Mouse (Mus musculus) intestine, embryonic 14.5 days (tissue): ENCODE measurements around the gene Qsox2. TPM values are rescaled to one million over a fixed set of nuclear protein-coding genes. Genes with fewer than 3 reads are reported as not detected.

Experiments used
- ATAC-seq: fragments of 200-750 bp; cut with Nextera tagmentation; replicated peaks from 2 replicates; pipeline ENCODE4 v1.8.0; 2017; ENCODE audit warnings: low read depth, moderate number of reproducible peaks, moderate TSS enrichment, moderate library complexity; ENCODE audit not compliant: low FRiP score, low TSS enrichment
- DNase-seq: peaks from one replicate; pipeline ENCODE4 v3.0.0-alpha.2; 2018; ENCODE audit warnings: low spot score
- H3K27ac ChIP-seq: fragments of 300-500 bp; sonication (generic); 2 replicates; pipeline ENCODE4 v1.5.1; 2014; ENCODE audit warnings: low read depth, mild to moderate bottlenecking, control low read depth
- H3K27me3 ChIP-seq: fragments of 300-500 bp; sonication (generic); replicated peaks from 2 replicates; pipeline ENCODE4 v1.6.1; 2014; ENCODE audit warnings: low read length, control low read depth; ENCODE audit not compliant: control insufficient read depth, insufficient read depth
- H3K36me3 ChIP-seq: fragments of 300-500 bp; sonication (generic); 2 replicates; pipeline ENCODE4 v1.6.1; 2014; ENCODE audit warnings: low read length, control low read depth; ENCODE audit not compliant: control insufficient read depth, insufficient read depth
- H3K4me1 ChIP-seq: fragments of 300-500 bp; sonication (generic); replicated peaks from 2 replicates; pipeline ENCODE4 v1.6.1; 2014; ENCODE audit warnings: low read length, control low read depth, mixed read lengths; ENCODE audit not compliant: control insufficient read depth, insufficient read depth
- H3K4me2 ChIP-seq: fragments of 300-500 bp; sonication (generic); 2 replicates; pipeline ENCODE4 v1.6.1; 2014; ENCODE audit warnings: low read length
- H3K4me3 ChIP-seq: fragments of 300-500 bp; sonication (generic); 2 replicates; pipeline ENCODE4 v1.5.1; 2014; ENCODE audit warnings: low read depth, low read length, control low read depth, mixed read lengths
- H3K9ac ChIP-seq: fragments of 300-500 bp; sonication (generic); 2 replicates; pipeline ENCODE4 v1.6.1; 2014; ENCODE audit warnings: mild to moderate bottlenecking, low read length
- H3K9me3 ChIP-seq: fragments of 300-500 bp; sonication (generic); 2 replicates; pipeline ENCODE4 v1.6.1; 2016; ENCODE audit warnings: low read length, control low read depth; ENCODE audit not compliant: control insufficient read depth
- WGBS: fragments of 180-500 bp; shearing (Covaris S2); extraction: QIAGEN DNeasy Blood & Tissue Kit; methylation state at CpG from one replicate; pipeline ENCODE4 v1.1.7; 2014; 5-methylcytosine and 5-hydroxymethylcytosine counted together
- polyA plus RNA-seq: library from polyadenylated mRNA; unstranded; fragments of >200 nt; fragmentation: Nextera tagmentation; extraction: Ambion mirVana; gene quantifications from 2 replicates; pipeline ENCODE4 v1.2.1, GENCODE M21; 2014

Qsox2 gene
- 23.4 and 24.6 TPM in 2 replicates for polyA plus RNA-seq

DNA sequence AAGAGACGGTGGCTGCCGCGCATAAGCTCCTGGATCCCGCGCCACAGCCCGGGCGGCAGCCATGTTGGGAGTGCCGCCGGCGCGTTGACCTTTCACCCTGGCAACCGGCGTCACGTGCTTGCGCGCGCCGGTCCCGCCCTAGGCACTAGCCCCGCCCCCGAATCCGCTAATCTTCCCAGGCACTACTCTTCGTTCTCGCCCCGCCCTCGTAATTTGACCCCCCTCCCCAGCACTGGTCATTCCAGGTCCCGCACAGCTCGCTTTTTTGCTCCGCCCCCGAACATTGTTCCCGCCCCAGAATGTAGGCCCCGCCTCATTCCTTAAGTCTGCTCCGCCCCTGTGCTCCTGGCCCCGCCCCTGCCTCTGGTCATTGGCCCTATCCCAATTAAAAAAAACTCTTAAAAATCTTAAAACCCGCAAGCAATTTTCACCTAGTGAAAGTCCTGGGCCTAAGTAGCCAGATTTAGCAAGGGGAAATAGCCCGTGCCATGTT is at the start of gene Qsox2:
Qsox2 (minus strand) TSS at position 236 of the 493 bp plus-strand sequence.
- H3K27me3 ChIP-seq: no peaks in the 10 kb centered on the region
- no peaks in the 10 kb centered on the region for H3K36me3 ChIP-seq
- peak within 1 kb of the TSS; percentile 81 for H3K4me2 ChIP-seq
- peak within 1 kb of the TSS; percentile 63 for H3K4me3 ChIP-seq
- no peaks in the 10 kb centered on the region for H3K9me3 ChIP-seq
- WGBS: under 1% methylated on average over 32 of the region's 36 CpGs
- peak within 1 kb of the TSS; percentile 47; the same call in 1 of the 2 replicates for H3K27ac ChIP-seq
- peak within 1 kb of the TSS; percentile 58 for H3K9ac ChIP-seq
- peaks cover 23% of the 10 kb centered on the region for H3K4me1 ChIP-seq
- DNase-seq (peak; percentile 98), ATAC-seq (peak; percentile 84)

- no peak overlapping the region for H3K9ac ChIP-seq
- ATAC-seq: no peak
- H3K9me3 ChIP-seq: no peaks in the 10 kb centered on the region
- no peaks in the 10 kb centered on the region for H3K27me3 ChIP-seq
- no peak overlapping the region for H3K4me3 ChIP-seq
- no peaks in the 10 kb centered on the region for H3K36me3 ChIP-seq
- DNase-seq: no peak
- no peak overlapping the region for H3K4me2 ChIP-seq
- H3K4me1 ChIP-seq: no peaks in the 10 kb centered on the region
- no peak overlapping the region for H3K27ac ChIP-seq
- 47% methylated on average over 7 of the region's 7 CpGs for WGBS
Measured at GRCm38 (mm10) chr2:26286391-26286790, 49.1 kb upstream of the Qsox2 start.

DNA sequence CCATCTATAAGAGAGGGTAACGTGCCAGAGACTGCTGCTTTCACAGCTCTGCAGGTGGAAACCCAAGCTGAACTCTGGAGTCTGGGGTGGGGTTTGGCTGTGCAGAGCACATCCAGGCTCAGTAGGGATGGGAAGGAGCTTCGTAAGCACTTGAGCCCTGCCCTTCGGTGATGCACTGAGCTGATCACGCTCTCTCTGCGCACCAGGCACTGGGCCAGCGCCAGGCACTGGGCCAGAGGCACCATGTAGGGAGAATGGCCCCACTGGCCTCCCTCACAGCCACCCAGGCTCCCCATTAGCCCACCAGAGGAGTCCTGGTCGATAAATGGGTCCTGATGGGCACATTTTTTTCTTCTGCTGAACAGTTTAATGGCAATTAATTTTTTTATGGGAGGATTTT is 48.5 kb upstream of the Qsox2 start:
- no peaks in the 10 kb centered on the region for H3K4me1 ChIP-seq
- no peak overlapping the region for H3K4me3 ChIP-seq
- H3K36me3 ChIP-seq: no peaks in the 10 kb centered on the region
- no peak overlapping the region for H3K4me2 ChIP-seq
- no peaks in the 10 kb centered on the region for H3K9me3 ChIP-seq
- H3K27ac ChIP-seq: no peak overlapping the region
- no peaks in the 10 kb centered on the region for H3K27me3 ChIP-seq
- 55% methylated on average over 7 of the region's 7 CpGs for WGBS
- DNase-seq: no peak
- ATAC-seq: no peak
- no peak overlapping the region for H3K9ac ChIP-seq

- Histone ChIP-seq H3K27me3 (no peaks in the 10 kb centered on the region), H3K4me3 (no peak overlapping the region), H3K36me3 (no peaks in the 10 kb centered on the region), H3K9ac (no peak overlapping the region), H3K9me3 (no peaks in the 10 kb centered on the region), H3K27ac (no peak overlapping the region), H3K4me2 (no peak overlapping the region), H3K4me1 (no peaks in the 10 kb centered on the region)
- 82% methylated on average over 11 of the region's 11 CpGs for WGBS
- ATAC-seq: no peak
- DNase-seq: no peak
Measured at GRCm38 (mm10) chr2:26280594-26280993, 43.3 kb upstream of the Qsox2 start.

DNA sequence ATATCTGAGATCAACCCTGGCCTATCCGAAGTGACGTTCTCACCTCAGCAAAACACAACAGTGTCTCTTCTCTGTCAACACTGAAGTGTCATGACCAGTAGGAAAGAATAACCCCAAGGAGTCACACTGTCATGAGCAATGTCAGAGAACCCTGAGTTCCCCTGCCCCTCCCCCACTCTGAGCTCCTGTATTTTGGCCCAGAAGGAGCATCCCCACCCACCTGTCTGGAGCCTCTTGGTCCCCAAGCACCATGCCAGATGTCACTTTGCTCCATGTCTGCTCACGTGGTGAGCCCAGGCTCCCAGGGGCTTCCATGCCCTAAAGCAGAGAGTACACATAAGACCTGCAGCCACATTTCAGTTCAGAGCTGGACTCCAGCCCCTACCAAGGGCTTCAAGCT is 42.4 kb upstream of the Qsox2 start:
- H3K4me2 ChIP-seq: no peak overlapping the region
- H3K9ac ChIP-seq: no peak overlapping the region
- ATAC-seq (no peak), DNase-seq (no peak)
- no peak overlapping the region for H3K4me3 ChIP-seq
- H3K9me3 ChIP-seq: no peaks in the 10 kb centered on the region
- WGBS: 76% methylated on average over 3 of the region's 3 CpGs
- H3K27me3 ChIP-seq: no peaks in the 10 kb centered on the region
- H3K4me1 ChIP-seq: no peaks in the 10 kb centered on the region
- H3K27ac ChIP-seq: no peak overlapping the region
- H3K36me3 ChIP-seq: no peaks in the 10 kb centered on the region

- no peaks in the 10 kb centered on the region for H3K4me1 ChIP-seq
- no peak overlapping the region for H3K9ac ChIP-seq
- ATAC-seq: peak; percentile 63; the same call in 1 of the 2 replicates
- no peaks in the 10 kb centered on the region for H3K36me3 ChIP-seq
- H3K4me2 ChIP-seq: no peak overlapping the region
- H3K9me3 ChIP-seq: no peaks in the 10 kb centered on the region
- WGBS: 20% methylated on average over 7 of the region's 7 CpGs
- DNase-seq: peak; percentile 80
- no peaks in the 10 kb centered on the region for H3K27me3 ChIP-seq
- no peak overlapping the region for H3K27ac ChIP-seq
- no peak overlapping the region for H3K4me3 ChIP-seq
Measured at GRCm38 (mm10) chr2:26273611-26274010, 36.3 kb upstream of the Qsox2 start.

DNA sequence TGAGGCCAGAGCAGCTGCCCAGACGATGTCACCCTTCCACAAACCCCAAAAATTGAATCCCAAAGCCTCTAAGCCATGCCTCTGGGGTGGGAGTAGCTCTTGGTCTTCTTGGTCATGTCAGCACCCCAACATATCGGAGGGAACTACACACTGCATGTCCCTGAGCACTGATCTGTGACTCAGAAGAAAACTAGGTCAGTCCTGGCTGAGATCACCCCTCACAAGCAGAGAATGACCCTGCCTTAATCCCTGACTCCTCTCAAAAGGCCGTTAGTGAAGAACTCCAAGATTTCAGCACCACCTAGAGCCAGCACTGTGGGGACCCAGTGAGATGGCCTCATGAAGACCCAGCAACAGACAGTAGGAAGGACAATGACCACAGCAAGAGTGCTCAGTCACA is 30.9 kb upstream of the Qsox2 start:
- H3K4me1 ChIP-seq: 0 out of 2 replicates have a peak, but pooled peaks cover 3% of the 10 kb centered on the region
- DNase-seq (no peak), ATAC-seq (no peak)
- H3K9me3 ChIP-seq: no peaks in the 10 kb centered on the region
- no peaks in the 10 kb centered on the region for H3K36me3 ChIP-seq
- H3K27ac ChIP-seq: no peak overlapping the region
- H3K9ac ChIP-seq: no peak overlapping the region
- WGBS: 52% methylated on average over 3 of the region's 3 CpGs
- H3K4me3 ChIP-seq: no peak overlapping the region
- H3K4me2 ChIP-seq: no peak overlapping the region
- H3K27me3 ChIP-seq: no peaks in the 10 kb centered on the region

- no peak for DNase-seq
- Histone ChIP-seq H3K9me3 (no peaks in the 10 kb centered on the region), H3K4me1 (0 out of 2 replicates have a peak, but pooled peaks cover 3% of the 10 kb centered on the region), H3K9ac (no peak overlapping the region), H3K36me3 (no peaks in the 10 kb centered on the region), H3K4me2 (no peak overlapping the region), H3K27ac (no peak overlapping the region), H3K4me3 (no peak overlapping the region), H3K27me3 (no peaks in the 10 kb centered on the region)
- 70% methylated on average over 10 of the region's 10 CpGs for WGBS
- ATAC-seq: no peak
Measured at GRCm38 (mm10) chr2:26266066-26266742, 28.9 kb upstream of the Qsox2 start.

GRCm38 (mm10) chr2:26265095-26265494 is 27.8 kb upstream of the Qsox2 start:
- H3K9me3 ChIP-seq: no peaks in the 10 kb centered on the region
- no peak overlapping the region; the same call in 1 of the 2 replicates for H3K27ac ChIP-seq
- H3K4me2 ChIP-seq: no peak overlapping the region
- DNase-seq (no peak), ATAC-seq (no peak)
- no peak overlapping the region for H3K4me3 ChIP-seq
- WGBS: 73% methylated on average over 2 of the region's 2 CpGs
- H3K27me3 ChIP-seq: no peaks in the 10 kb centered on the region
- H3K36me3 ChIP-seq: no peaks in the 10 kb centered on the region
- no peak overlapping the region for H3K9ac ChIP-seq
- 0 out of 2 replicates have a peak, but pooled peaks cover 3% of the 10 kb centered on the region for H3K4me1 ChIP-seq
